Mouse (Mus musculus) liver, embryonic 16.5 days (tissue): ENCODE results near the gene Cse1l. TPM values are rescaled to one million over a fixed set of nuclear protein-coding genes. Genes with fewer than 3 reads are reported as not detected.
A peak's percentile ranks its signal among the peaks of the same experiment; 100 is the strongest.

Experiments
- ATAC-seq: fragments of 200-750 bp; cut with Nextera tagmentation; 2 replicates; pipeline ENCODE4 v1.8.0; 2017; ENCODE audit warnings: low read depth, mild to moderate bottlenecking, moderate number of reproducible peaks, moderate library complexity
- H3K27ac ChIP-seq: fragments of 300-500 bp; sonication (generic); 2 replicates; pipeline ENCODE4 v1.5.1; 2014; ENCODE audit warnings: mild to moderate bottlenecking, low read length
- H3K27me3 ChIP-seq: fragments of 300-500 bp; sonication (generic); 2 replicates; pipeline ENCODE4 v1.6.1; 2014; ENCODE audit warnings: low read depth, low read length, mixed read lengths; ENCODE audit not compliant: control insufficient read depth, insufficient read depth
- H3K36me3 ChIP-seq: fragments of 300-500 bp; sonication (generic); 2 replicates; pipeline ENCODE4 v1.6.1; 2014; ENCODE audit warnings: mild to moderate bottlenecking; ENCODE audit not compliant: control insufficient read depth, insufficient read depth
- H3K4me1 ChIP-seq: fragments of 300-500 bp; sonication (generic); 2 replicates; pipeline ENCODE4 v1.6.1; 2014; ENCODE audit warnings: low read depth, low read length, mixed read lengths; ENCODE audit not compliant: control insufficient read depth
- H3K4me2 ChIP-seq: fragments of 300-500 bp; sonication (generic); 2 replicates; pipeline ENCODE4 v1.6.1; 2014; ENCODE audit warnings: low read depth, low read length, mixed read lengths
- H3K4me3 ChIP-seq: fragments of 300-500 bp; sonication (generic); 2 replicates; pipeline ENCODE4 v1.5.1; 2014; ENCODE audit warnings: low read depth, mild to moderate bottlenecking, low read length
- H3K9ac ChIP-seq: fragments of 300-500 bp; sonication (generic); 2 replicates; pipeline ENCODE4 v1.6.1; 2014; ENCODE audit warnings: low read depth, low read length
- H3K9me3 ChIP-seq: fragments of 300-500 bp; sonication (generic); replicated peaks from 2 replicates; pipeline ENCODE4 v1.6.1; 2016; ENCODE audit warnings: low read length; ENCODE audit not compliant: control insufficient read depth
- WGBS: fragments of 180-500 bp; shearing (Covaris S2); extraction: QIAGEN DNeasy Blood & Tissue Kit; methylation state at CpG from one replicate; pipeline ENCODE4 v1.1.7; 2014; ENCODE audit not compliant: insufficient replicate concordance; 5-methylcytosine and 5-hydroxymethylcytosine counted together
- polyA plus RNA-seq: library from polyadenylated mRNA; unstranded; fragments of >200 nt; fragmentation: Nextera tagmentation; extraction: Ambion mirVana; gene quantifications from 2 replicates; pipeline ENCODE4 v1.2.1, GENCODE M21; 2015

The Cse1l gene
- polyA plus RNA-seq, 1 experiment from 2014 or later, result 41.2 TPM

GRCm38 (mm10) chr2:166896368-166896767 lies 9.5 kb upstream of the Cse1l start:
- Histone ChIP-seq H3K36me3 (peaks cover 13% of the 10 kb centered on the region), H3K27ac (no peak overlapping the region), H3K9me3 (no peaks in the 10 kb centered on the region), H3K4me3 (no peak overlapping the region), H3K4me1 (no peaks in the 10 kb centered on the region), H3K9ac (no peak overlapping the region), H3K4me2 (no peak overlapping the region), H3K27me3 (no peaks in the 10 kb centered on the region)
- 78% methylated on average over 13 of the region's 13 CpGs for WGBS
- no peak for ATAC-seq

- no peak for ATAC-seq
- Histone ChIP-seq H3K4me2 (no peak overlapping the region), H3K4me1 (no peaks in the 10 kb centered on the region), H3K36me3 (peaks cover 11% of the 10 kb centered on the region), H3K27me3 (no peaks in the 10 kb centered on the region), H3K9me3 (no peaks in the 10 kb centered on the region), H3K27ac (no peak overlapping the region), H3K4me3 (no peak overlapping the region), H3K9ac (no peak overlapping the region)
- WGBS, result 78% methylated on average over 12 of the region's 12 CpGs
Measured at GRCm38 (mm10) chr2:166896974-166897373, 8.9 kb upstream of the Cse1l start.

GRCm38 (mm10) chr2:166899161-166899560 lies 6.7 kb upstream of the Cse1l start:
- no peak overlapping the region for H3K4me3 ChIP-seq
- no peak for ATAC-seq

GRCm38 (mm10) chr2:166899746-166900145 lies 6.1 kb upstream of the Cse1l start:
- Histone ChIP-seq H3K9ac (no peak overlapping the region), H3K36me3 (peaks cover 2% of the 10 kb centered on the region; the same call in 1 of the 2 replicates), H3K4me2 (no peak overlapping the region), H3K4me1 (peaks cover 2% of the 10 kb centered on the region), H3K27ac (no peak overlapping the region), H3K27me3 (no peaks in the 10 kb centered on the region), H3K4me3 (no peak overlapping the region), H3K9me3 (no peaks in the 10 kb centered on the region)
- ATAC-seq, result no peak
- WGBS, result 55% methylated on average over 3 of the region's 3 CpGs

More at GRCm38 (mm10) chr2:166899161-166899560, 6.7 kb upstream of the Cse1l start:
- no peak overlapping the region for H3K9ac ChIP-seq
- H3K9me3 ChIP-seq, result no peaks in the 10 kb centered on the region
- no peak overlapping the region for H3K4me2 ChIP-seq
- peaks cover 6% of the 10 kb centered on the region for H3K36me3 ChIP-seq
- WGBS, result 57% methylated on average over 2 of the region's 2 CpGs
- H3K27me3 ChIP-seq, result no peaks in the 10 kb centered on the region
- H3K27ac ChIP-seq, result no peak overlapping the region
- H3K4me1 ChIP-seq, result peaks cover 2% of the 10 kb centered on the region

GRCm38 (mm10) chr2:166900792-166901505 lies 4.9 kb upstream of the Cse1l start:
- 80% methylated on average over 8 of the region's 8 CpGs for WGBS
- Histone ChIP-seq H3K27ac (no peak overlapping the region), H3K36me3 (no peaks in the 10 kb centered on the region; the same call in 1 of the 2 replicates), H3K9me3 (no peaks in the 10 kb centered on the region), H3K4me3 (no peak overlapping the region), H3K4me2 (no peak overlapping the region), H3K4me1 (peaks cover 10% of the 10 kb centered on the region), H3K9ac (no peak overlapping the region), H3K27me3 (no peaks in the 10 kb centered on the region)
- no peak for ATAC-seq

- H3K27me3 ChIP-seq, result no peaks in the 10 kb centered on the region
- H3K9me3 ChIP-seq, result no peaks in the 10 kb centered on the region
- peaks cover 20% of the 10 kb centered on the region for H3K4me1 ChIP-seq
- H3K4me3 ChIP-seq, result no peak overlapping the region
- H3K36me3 ChIP-seq, result no peaks in the 10 kb centered on the region
- no peak overlapping the region for H3K27ac ChIP-seq
- H3K9ac ChIP-seq, result no peak overlapping the region
- no peak for ATAC-seq
- no peak overlapping the region for H3K4me2 ChIP-seq
- 83% methylated on average over 6 of the region's 6 CpGs for WGBS
Measured at GRCm38 (mm10) chr2:166903719-166904282, 2.0 kb upstream of the Cse1l start.

GRCm38 (mm10) chr2:166906523-166907182 lies 813 bp downstream of the Cse1l start:
- ATAC-seq, result peak; percentile 32

GRCm38 (mm10) chr2:166909729-166910128 lies 3.9 kb downstream of the Cse1l start:
- H3K4me3 ChIP-seq, result no peak overlapping the region
- H3K4me2 ChIP-seq, result no peak overlapping the region
- H3K9ac ChIP-seq, result no peak overlapping the region
- no peaks in the 10 kb centered on the region for H3K9me3 ChIP-seq
- no peaks in the 10 kb centered on the region for H3K36me3 ChIP-seq
- peaks cover 18% of the 10 kb centered on the region for H3K4me1 ChIP-seq
- ATAC-seq, result no peak
- 86% methylated on average over 3 of the region's 3 CpGs for WGBS
- no peaks in the 10 kb centered on the region for H3K27me3 ChIP-seq
- H3K27ac ChIP-seq, result no peak overlapping the region

More at GRCm38 (mm10) chr2:166906523-166907182, 813 bp downstream of the Cse1l start:
- H3K4me1 ChIP-seq, result peaks cover 20% of the 10 kb centered on the region
- peak overlapping the region; percentile 93 for H3K9ac ChIP-seq
- WGBS, result under 1% methylated on average over 28 of the region's 28 CpGs
- H3K27me3 ChIP-seq, result no peaks in the 10 kb centered on the region
- H3K4me3 ChIP-seq, result peak overlapping the region; percentile 97
- H3K36me3 ChIP-seq, result no peaks in the 10 kb centered on the region
- peak overlapping the region; percentile 99 for H3K27ac ChIP-seq
- no peaks in the 10 kb centered on the region for H3K9me3 ChIP-seq
- peak overlapping the region; percentile 94 for H3K4me2 ChIP-seq

- Histone ChIP-seq H3K9ac (no peak overlapping the region), H3K9me3 (no peaks in the 10 kb centered on the region), H3K27ac (no peak overlapping the region), H3K4me2 (no peak overlapping the region), H3K4me3 (no peak overlapping the region), H3K36me3 (no peaks in the 10 kb centered on the region), H3K4me1 (peaks cover 12% of the 10 kb centered on the region), H3K27me3 (no peaks in the 10 kb centered on the region)
- no peak for ATAC-seq
- WGBS, result 78% methylated on average over 8 of the region's 8 CpGs
Measured at GRCm38 (mm10) chr2:166910536-166910935, 4.7 kb downstream of the Cse1l start.
